Mouse (Mus musculus): Measurements from ENCODE around the gene Nit1. TPM values are rescaled to one million over a fixed set of nuclear protein-coding genes. Genes with fewer than 3 reads are reported as not detected.

Gene Nit1
- total RNA-seq (2023), result 16.8 TPM

GRCm38 (mm10) chr1:171345225-171346094 is at the start of gene Nit1, which contains the start of gene Pfdn2:
Nit1 (minus strand) TSS chr1:171345646.
Pfdn2 (plus strand) TSS chr1:171345670.

DNA sequence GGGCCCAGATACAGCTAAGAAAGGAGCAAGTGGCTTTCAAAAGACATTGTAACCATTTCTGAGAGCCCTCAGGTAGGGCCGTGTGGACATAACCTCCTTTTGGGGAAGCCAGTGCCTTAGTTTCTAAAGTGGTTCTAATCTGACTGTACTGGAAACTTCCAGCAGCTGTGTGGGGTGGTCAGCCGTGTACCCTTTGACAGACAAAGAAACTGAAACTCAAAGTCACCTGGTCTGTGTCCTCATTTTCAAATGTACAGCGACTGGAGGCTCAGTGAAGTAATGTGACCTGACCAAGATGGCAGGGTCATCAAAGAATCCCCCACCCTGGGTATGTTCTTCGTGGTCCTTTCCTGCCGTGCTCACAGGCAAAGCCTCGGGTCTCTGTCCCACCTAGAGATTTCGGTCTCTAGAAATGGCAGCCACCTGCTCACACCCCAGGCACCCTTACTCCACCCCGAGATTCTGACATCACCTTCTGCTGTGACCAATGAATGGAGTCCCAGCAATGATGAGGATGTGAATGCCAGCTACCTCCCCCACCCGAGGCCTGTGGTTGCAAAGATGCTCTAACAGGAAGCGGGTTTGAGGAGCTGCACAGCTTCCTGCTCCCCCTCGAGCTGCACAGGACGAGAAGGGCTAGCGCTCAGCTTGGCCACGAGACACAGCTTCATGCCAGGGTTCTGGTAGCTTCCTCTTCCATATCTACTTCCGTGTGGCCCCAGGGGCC is 43.1 kb upstream of the Nit1 start, which contains the start of gene Arhgap30:
TSS of gene Arhgap30 (plus strand) at position 579 of the 727 bp plus-strand sequence.

DNA sequence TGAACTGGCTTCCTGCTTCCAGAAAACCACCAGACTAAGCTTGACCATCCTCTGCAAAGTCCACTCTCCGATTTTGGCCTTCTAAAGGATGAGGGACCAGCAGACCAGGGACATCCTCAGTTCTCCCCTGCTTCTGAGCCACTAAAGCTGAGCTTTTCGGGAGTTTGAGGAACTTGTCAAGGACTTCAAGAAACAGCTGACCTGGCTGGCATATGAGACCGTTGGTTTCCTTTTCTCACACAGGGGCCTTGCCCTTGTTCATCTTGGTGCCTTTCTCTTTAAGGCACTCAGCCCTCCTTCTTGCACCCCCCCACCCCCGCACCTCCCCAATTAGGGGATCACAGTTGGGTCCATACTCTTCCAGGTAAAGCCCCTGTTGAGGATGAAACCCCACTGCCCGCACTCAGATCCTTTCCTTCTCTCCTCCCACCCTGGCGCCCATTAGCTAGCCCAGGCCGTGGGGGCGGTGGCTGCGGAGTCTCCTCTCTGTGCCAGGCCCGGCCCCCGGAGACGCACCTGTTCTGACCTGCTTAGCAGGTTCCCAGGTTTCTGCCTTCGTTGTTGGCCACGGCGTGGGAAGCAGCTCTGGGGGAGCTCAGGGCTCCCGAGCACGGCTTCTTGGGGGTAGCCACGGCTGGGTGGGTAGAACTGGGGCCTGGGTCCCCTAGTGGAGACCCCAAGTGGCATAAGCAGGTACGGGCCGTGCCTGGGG is 24.6 kb upstream of the Nit1 start, which contains the start of gene Nectin4:
TSS of gene Nectin4 (plus strand) at position 255 of the 712 bp plus-strand sequence.

DNA sequence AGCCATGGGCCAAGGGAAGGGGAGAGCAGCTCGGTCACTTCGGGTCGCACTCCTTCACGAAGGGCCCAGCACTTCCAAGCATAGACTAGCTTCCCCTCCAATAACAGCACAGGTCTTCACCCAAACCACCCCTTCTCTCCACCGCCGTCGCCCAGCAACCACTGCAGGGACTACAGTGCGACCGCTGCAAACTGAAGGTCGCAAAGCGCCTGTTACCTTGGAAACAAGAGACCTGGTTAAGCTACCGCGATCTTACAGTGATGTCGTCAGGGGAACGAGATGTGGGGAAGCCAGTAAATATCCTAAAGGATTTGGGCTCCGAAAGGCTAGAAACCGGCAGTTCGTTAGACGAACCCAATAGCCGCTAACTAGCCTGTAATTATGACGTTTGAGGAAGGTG is 15.2 kb upstream of the Nit1 start, which contains the start of gene Klhdc9:
TSS of gene Klhdc9 (minus strand) at position 143 of the 400 bp plus-strand sequence.

DNA sequence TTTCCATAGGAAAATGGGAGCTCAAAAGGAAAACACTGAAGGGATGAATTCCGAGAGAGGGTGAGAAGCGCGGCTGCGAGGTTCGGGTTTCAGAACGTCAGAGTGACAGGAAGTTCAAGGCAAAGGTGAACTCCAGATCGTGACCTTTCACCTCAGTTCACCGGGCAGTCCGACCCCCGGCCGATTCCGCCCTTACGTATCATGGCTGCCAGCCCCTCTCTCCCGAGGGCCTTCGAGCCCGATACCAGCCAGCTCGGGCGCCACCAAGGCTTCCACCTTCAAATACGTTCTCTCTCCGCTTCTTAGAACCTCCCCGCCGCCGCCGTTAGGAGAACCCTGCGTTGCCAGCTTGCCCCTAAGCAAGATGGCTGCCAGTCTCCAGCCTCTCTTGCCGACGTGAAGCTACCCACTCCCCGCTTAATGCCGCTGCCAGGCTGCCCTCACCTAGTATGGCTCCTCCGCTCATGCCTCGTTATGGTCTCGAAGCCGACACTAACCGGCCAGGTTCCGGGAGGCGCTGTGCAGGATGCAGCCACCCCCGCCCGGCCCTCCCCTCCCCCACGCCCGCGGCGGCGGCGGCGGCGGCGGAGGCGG is 16.5 kb downstream of the Nit1 start, which contains the start of gene Dedd:
TSS of gene Dedd (plus strand) at position 307 of the 594 bp plus-strand sequence.

DNA sequence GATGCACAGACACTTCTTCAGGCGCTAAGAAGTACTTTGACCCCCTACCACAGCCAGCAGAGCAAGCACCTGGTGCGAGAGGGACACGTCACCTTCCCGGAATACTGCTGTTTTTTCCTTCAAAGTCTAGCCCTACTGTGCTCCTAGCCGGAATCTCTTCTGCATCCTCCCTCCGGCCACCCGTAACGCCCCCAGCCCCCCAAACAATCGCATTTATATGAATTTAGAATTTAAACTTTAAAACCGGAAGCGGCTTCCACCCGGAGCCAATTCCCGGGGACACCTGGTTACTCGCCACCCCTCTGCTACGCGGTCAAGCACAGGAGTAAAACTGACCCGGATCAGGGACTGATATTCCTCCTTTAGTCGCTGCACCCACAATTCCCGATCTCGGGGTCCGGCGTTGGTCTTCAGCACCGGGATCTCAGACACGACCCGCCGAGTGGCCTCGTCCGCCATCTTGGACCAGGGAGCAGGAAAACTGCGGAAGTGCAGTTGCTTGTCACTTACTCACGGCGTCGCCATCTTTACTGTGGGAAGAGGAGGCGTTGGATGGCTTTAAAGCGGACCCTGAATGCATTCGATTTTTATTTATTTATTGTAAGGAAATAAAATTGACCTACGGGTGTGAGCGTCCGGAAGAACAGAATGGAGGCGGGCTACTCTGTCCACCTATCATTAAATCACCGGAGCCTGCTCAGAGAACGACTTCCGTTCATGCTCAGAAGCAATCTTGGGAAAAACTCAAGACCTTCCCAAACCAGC is 51.0 kb downstream of the Nit1 start, which contains the start of gene Ufc1:
TSS of gene Ufc1 (minus strand) at position 727 of the 765 bp plus-strand sequence.

Other genes with a start within 250 kb of the Nit1 start
- not detected for gene Cfap126, start 231.7 kb downstream of the Nit1 start, total RNA-seq (2023)
- gene Sdhc, start 195.0 kb downstream of the Nit1 start, total RNA-seq (2023), result 101 TPM
- not detected for gene Mpz, start 194.9 kb downstream of the Nit1 start, total RNA-seq (2023)
- not detected for gene Pcp4l1, start 149.4 kb downstream of the Nit1 start, total RNA-seq (2023)
- not detected for gene Nr1i3, start 131.7 kb downstream of the Nit1 start, total RNA-seq (2023)
- 17.0 TPM for gene Tomm40l, start 123.1 kb downstream of the Nit1 start, total RNA-seq (2023)
- not detected for gene Apoa2, start 120.6 kb downstream of the Nit1 start, total RNA-seq (2023)
- gene Fcer1g, start 111.3 kb downstream of the Nit1 start, total RNA-seq (2023), result 16.9 TPM
- gene Adamts4, start 95.2 kb downstream of the Nit1 start, total RNA-seq (2023), result not detected
- gene Ndufs2, start 94.3 kb downstream of the Nit1 start, total RNA-seq (2023), result 99.5 TPM
- gene B4galt3, start 75.3 kb downstream of the Nit1 start, total RNA-seq (2023), result 69.6 TPM
- gene Ppox, start 64.5 kb downstream of the Nit1 start, total RNA-seq (2023), result 43.1 TPM
- gene Usp21, start 57.7 kb downstream of the Nit1 start, total RNA-seq (2023), result 42.5 TPM
- 53.9 TPM for gene Ufc1, start 50.6 kb downstream of the Nit1 start, total RNA-seq (2023)
- gene Dedd, start 16.5 kb downstream of the Nit1 start, total RNA-seq (2023), result 30.6 TPM
- 72.0 TPM for gene Pfdn2, start within 50 bp of the Nit1 start, total RNA-seq (2023)
- 0.35 TPM for gene Klhdc9, start 15.2 kb upstream of the Nit1 start, total RNA-seq (2023)
- 0.29 TPM for gene Nectin4, start 24.5 kb upstream of the Nit1 start, total RNA-seq (2023)
- gene Arhgap30, start 43.3 kb upstream of the Nit1 start, total RNA-seq (2023), result 171 TPM
- 80.1 TPM for gene Usf1, start 65.7 kb upstream of the Nit1 start, total RNA-seq (2023)
- gene Tstd1, start 73.2 kb upstream of the Nit1 start, total RNA-seq (2023), result 5.9 TPM
- 3.1 TPM for gene F11r, start 91.9 kb upstream of the Nit1 start, total RNA-seq (2023)
- gene Alyref2, start 157.8 kb upstream of the Nit1 start, total RNA-seq (2023), result 5.9 TPM
- not detected for gene Itln1, start 189.6 kb upstream of the Nit1 start, total RNA-seq (2023)
- 4.4 TPM for gene Cd244a, start 213.5 kb upstream of the Nit1 start, total RNA-seq (2023)